Mouse (Mus musculus) layer of hippocampus, adult 18-20 months (tissue): ENCODE data around the gene Cwc25. TPM values are rescaled to one million over a fixed set of nuclear protein-coding genes. Genes with fewer than 3 reads are reported as not detected.

Experiments
- DNase-seq, 2 experiments: peaks; one replicate each; pipeline ENCODE4 v3.0.0; 2022; ENCODE audit warnings: low spot score in 2 of 2
- total RNA-seq, 2 experiments: library from RNA; stranded (reverse); gene quantifications; 2 replicates each; pipeline ENCODE4 v1.2.3; 2021

The Cwc25 gene
- total RNA-seq, 2 experiments from 2014 or later: 18.6 to 23.2 TPM

DNA sequence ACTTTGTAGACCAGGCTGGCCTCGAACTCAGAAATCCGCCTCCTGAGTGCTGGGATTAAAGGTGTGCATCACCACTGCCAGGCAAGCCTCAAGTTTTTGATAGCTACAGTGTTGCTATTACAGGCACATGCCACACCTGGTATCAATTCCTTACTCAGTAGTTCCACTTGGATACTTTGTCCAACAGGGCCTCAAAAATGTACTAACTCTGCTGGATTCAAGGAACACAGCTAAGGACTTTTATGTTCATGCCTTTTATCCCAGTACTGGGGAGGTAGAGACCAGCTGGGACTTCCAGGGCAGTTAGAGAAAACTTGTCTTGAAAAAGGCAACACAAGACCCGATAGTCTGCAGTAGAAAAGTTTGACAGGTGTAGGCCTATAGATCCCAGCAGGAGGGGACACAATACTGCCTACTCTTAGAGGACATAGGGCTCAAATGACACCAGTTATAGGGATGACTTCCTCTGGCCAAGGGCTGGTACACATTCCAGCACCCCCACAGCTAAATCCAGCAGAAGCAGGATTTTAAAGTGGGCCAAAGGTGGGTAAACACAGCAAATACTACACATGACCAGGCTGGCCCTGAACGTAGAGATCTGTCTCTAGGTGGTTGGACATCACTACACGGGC lies 10.3 kb upstream of the Cwc25 start:
- no peak for DNase-seq

DNA sequence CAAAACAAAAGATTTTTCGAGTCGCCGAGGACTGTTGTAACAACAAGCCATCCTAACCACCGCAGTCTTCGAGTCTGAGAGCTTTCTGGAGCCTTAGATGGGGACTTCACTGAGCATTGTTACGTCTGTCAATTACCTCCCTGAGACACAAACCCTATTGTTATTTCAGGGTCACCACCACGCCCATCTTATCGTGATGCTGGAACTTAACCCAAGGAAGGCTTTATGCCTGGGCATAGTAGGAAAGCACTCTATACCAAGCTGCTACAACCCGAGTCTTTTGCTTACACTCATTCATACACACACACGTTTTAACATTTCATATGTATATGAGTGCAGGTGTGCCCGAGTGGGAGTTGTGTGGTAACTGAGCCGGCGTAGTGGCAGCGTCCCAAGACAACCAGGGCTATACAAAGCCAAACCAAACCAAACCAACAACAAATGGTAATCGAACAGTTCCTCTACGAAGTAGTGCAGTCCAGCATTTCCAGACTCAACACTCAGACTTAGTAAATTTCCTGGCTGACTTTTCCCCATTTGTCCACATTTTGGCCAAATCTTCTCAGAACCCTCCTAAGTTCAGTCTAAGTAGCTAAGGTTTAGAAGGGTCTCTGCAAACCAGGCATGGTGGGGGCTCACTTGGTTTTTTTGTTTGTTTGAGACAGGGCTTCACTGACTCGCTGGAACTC lies 9.6 kb upstream of the Cwc25 start, which contains the start of gene 1700001P01Rik:
TSS of gene 1700001P01Rik (minus strand) at position 111 of the 689 bp plus-strand sequence.
- DNase-seq: no peak

DNA sequence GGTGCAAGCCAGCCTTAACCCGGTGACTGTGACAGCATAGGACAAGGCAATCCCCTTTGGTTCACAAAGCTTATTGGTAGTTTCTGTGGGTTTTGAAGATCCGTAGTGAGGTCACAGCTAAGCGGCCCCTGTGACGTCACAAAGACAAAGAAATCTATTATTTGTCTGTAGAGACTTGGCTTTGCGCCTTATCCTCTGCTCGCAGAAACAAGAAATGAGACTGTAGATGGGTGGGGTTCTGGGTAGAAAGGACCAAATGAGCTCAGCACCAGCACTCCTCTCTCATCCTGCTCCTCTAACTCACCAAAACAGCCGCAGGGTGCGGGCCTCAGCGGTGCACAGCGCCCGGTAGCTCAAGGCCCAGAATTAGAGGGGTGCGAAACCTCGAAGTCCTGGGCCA lies 8.8 kb upstream of the Cwc25 start:
- no peak for DNase-seq

DNA sequence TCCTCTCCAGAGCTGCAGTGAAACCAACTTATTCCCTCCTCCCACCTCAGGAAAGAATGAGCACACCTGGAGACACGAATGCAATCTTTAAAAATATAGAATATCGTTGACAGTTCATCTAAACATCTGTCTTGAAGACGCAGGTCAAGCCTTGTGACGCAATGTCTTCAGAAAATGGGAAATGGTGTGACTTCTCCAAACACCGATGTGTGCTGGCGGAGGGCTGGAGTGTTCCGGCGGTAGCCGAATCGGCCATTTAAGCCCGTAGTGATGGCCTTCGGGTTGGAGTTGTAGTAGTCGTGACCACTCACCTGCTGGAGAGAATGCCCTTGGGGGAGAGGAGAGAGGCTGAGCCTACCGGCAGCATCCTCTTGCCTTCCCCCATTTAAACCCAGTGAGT lies 5.1 kb upstream of the Cwc25 start:
- DNase-seq: no peak

DNA sequence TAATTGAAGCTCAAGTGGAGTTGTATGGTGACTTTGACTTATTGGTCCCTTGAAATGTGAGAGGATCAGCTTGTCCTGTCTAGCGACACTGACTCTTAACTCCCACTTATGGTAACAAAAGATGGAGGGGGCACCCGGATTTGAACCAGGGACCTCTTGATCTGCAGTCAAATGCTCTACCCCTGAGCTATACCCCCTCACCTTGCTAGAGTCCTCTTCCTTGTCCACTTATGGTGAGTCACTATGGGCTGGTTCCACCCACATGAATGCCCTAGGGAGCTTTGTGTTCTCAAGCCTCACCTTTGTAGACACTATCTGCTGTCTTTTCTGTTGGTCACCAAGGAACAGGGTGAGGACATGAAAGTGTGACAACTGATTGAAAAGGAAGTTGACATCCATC lies 3.3 kb upstream of the Cwc25 start:
- DNase-seq: no peak

DNA sequence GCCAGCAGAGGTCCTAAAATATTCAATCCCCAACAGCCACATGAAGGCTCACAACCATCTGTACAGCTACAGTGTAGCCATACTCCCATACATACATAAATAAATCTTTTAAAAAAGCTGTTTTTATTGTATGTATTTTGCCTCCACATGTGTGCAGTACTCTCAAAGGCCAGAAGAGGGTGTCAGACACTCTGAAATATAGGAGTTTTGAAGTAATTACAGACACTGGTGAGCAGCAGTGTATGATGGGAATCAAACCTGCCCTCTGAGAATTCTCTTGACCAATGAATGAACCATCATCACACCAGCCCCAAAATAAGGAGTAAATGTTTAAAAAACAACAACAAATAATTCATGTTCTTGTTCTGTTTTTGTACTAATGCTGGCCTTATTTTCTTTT lies 4.7 kb downstream of the Cwc25 start:
- no peak for DNase-seq

DNA sequence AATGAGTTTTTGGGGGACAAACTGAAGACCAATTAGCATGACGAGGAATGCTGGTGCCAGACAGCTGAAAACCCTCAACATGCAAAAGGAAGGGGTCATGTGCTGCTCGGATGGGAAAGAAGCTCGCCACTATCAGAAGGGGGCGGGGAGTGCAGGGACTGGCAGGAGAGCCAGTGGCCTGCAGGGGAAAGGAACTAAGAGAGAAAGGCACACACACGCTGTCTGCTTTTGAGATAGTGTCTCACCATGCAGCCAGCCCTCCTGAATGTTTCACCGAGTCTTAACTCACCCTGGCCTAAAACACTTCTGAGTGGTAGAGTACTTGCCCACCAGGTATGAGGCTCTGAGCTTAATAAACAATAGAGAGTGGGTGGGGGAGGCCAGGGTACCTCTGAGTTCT lies 7.4 kb downstream of the Cwc25 start:
- no peak for DNase-seq

DNA sequence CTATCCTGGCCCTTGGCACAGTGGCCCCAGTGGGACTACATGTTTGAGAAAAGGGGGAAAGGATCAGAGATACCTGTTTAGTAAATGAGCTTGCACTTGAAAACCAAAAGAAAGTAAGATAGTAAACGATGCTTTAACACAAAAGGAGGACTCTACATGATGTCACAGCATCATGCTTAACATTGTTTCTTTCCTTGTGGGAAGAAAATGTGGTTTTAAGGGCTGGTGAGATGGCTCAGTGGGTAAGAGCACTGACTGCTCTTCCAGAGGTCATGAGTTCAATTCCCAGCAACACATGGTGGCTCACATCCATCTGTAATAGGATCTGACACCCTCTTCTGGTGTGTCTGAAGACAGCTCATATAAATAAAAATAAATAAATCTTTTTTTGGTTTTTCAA lies 8.2 kb downstream of the Cwc25 start:
- no peak for DNase-seq

DNA sequence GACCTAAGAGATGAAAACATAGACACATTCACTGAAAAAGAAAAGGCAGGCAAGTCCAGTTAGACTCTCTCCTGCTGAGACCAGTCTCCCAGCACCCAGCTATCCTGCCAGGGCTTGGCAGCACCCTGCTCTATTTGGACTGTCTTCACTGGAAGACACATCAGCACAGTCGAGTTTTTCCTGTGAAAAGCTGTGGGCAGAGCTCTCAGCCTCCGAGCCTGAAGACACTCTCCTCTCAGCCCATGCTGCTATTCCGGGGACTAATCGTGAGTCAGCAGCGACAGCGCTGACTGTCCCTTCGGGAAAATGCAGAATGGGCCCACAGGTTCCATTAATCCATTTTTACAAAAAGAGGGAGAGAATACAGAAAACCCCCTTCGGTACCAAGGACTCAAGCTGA lies 13.1 kb downstream of the Cwc25 start:
- DNase-seq: no peak

DNA sequence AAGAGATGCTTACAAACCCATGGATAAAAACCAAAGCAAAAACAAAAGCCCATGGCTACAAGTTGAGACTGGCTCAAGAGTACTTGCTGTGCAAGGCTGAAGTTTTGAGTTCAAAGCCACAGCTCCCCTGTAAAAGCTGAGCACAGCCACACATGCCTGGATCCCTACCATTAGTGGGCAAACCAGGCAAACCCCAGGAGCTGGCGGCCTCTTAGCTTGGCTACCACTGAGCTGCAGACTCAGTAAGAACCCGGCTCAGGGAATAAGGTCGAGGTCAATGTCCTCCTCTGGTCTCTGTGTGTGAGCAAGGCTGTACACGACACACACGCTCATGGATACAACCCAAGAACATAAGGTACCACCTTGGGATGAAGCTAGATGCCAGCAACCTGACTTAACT lies 17.9 kb downstream of the Cwc25 start:
- DNase-seq: no peak

DNA sequence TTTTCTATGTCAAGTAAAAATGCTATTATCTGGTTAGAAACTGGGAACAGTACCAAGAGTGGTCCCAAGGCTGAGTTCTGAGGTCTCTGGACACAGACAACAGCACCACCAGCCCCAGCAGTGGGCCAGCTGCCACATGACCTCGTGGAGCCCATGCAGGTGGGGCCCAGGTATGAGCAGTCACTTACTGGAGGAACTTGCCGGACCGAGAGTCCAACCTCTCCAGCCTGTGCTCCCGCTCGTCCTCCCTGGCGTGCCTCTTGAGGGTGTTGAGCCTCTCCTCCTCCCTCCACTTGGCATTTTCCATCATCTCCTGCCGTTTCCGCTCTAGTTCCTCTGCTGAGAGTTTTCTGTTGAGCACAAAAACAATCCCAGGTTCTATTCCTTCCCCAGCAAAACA lies 18.6 kb downstream of the Cwc25 start:
- no peak for DNase-seq

DNA sequence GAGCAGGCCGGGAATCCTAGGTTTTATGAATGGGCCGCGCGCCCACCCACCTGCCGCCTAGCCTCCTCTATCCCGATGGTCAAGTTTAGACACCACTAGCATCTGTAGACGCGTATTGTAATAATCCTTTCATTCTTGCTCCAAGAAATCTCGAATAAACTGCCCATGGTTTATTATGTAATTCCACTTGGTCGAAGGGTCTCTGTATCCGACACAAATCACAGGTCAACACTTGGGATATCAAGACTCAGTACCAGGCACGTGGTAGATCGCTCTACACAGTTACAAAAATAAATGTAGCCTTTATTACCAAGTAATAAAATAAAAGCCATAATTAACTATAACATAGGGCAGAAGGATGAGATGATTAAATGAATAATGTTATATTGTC lies 21.0 kb downstream of the Cwc25 start:
- no peak for DNase-seq

DNA sequence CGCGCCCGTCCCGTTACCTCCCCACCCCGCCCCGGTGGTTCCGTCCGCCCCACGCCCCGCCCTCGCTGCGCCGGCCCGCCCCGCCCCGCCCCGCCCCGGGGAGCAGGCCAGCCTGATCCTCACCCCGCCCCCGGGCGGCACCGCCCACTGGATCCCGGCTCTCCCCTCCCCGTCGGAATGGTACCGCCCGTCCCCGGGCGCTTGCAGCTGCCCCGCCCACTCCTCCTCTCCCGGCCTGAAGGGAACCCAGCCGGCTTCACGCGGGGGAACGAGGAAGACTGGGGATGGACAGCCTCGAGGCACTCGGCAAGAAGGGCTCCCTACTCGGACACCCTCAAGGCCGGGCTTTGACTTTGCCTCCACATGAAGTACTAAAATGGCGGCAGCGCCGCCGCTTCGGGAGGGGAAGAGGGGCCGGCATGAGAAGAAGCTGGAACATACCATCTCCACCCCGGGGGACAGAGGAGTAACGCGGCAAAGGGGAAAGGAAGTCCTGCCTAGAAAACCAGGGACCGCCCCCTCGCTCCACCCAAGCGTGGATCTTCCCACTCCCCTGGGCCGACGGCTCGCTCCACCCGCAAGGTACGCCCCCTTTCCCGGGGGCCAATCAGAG lies 21.5 kb downstream of the Cwc25 start:
- DNase-seq: peak; percentile 98 to 99

DNA sequence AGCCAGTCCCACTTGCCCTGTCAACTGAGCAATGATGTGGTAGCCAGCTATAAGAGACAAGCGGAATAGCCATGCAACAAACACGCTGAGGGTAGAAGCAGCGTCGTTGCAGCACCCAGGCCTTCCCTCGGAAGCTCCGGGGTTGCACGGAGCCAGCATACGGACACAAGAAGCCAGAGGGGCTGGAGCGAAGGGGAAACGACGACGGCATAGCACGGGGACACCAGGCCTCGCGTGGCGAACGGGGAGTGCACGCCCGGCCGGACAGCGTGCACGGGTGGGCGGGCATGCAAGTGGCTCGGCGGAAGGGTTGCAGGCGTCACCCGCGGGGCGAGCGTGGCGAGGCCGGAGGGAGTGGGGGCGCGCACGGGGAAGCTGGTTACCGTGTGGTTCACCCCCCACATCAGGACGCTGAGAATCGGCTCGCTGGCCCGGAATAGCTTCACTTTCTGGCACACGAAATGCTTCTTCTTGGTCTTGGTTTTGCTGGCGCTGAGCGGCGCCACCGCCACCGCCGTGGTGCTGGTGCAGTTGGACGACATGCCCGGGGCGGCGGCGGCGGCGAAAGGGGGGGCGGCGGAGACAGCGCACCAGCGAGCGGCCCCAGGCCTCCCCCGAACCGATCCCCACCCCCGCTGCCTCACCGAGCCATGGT lies 22.2 kb downstream of the Cwc25 start, which contains the start of gene Pip4k2b:
TSS of gene Pip4k2b (minus strand) at position 642 of the 655 bp plus-strand sequence.
- peak in 1 of 2 experiments; percentile 29 for DNase-seq

DNA sequence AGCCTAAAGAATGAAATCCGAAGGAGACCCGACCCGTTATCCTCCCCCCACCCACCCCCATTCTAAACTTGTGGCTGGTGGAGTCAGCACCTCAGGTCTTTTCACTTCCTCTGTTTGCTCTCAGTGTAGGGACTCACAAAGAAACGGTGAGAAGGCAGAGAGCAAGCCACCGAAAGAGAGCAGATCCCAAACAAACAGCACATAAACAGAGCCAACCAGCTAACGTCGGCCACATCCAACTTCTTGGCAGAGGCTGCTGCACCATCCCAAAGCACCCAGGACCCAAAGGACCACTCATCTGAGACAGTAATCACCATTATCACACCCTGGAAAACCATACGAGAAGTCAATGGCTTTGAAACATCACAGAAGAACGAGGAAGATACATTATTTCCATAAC lies 22.9 kb downstream of the Cwc25 start:
- no peak for DNase-seq

DNA sequence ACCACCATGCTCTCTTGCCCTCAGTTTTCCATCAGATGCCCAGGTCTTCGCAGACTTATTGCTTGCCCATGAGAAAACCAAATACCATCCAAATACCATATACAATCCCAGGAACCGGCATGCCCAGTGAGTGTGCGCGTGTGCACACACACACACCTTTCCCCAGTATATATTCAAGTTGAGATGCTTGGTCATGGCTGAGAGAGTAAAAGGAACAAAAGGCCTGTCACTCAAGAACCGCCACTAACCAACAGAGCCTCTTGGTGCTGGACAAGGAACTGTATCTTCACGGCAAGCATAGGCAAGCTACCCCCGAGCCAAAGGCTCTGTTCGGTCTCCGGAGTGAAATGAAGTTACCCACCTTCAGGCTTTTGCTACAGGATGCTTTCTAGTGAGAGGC lies 23.8 kb downstream of the Cwc25 start:
- DNase-seq: no peak

DNA sequence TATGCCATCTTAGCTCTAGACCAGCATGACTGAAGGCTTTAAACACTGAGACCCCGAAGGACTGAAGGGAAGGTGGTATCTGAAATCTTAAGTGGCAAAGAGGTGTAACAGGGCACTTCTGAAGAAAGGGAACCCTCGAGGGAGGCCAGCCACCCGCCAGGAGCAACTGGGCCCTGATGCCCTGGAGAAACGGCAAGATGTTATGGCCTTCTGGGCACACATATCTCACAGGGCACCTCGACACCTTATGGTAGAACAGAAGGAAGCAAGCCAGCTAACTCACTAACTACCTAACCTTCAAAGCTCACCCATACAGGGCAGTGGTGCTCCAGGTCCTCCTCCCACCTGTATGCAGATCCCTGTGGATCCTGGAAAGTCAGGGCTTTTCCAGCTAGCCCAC lies 24.2 kb downstream of the Cwc25 start:
- DNase-seq: no peak

DNA sequence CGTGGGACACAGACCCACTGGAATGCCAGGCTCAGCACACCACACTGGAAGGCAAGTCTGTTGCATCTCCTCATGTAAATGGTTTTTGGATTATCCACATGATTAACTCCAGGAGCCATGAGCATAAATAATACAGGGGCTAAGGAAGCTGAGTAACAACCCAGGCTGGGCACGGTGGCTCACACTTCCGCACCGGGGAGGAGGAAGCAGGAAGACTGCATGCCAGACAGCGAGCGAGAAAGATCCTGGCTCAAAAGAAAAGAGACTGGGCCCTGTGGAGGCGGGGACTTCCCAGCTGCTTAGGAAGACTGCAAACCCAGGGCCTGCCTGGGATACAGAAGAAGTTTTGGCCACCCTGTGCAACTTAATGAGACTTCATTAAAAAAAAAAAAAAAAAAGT lies 26.2 kb downstream of the Cwc25 start:
- peak in 1 of 2 experiments; percentile 42 for DNase-seq

DNA sequence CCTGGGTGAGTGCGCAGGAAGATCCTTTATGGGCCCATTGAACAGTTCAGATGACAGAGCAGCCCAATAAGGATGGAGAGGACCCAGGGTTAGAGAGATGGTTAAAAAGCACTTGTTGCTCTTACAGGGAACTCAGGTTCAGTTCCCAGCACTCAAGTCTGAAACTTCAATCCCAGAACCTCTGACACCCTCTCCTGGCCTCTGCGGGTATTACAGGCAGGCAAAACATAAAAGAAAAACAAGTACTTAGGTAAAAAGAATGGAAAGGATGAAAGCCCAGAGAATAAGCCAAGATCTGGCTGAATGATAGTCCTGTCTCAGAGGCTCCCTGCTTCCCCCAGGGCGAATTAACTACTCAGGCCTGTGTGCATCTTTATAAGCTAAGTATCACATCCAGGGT lies 27.2 kb downstream of the Cwc25 start:
- no peak for DNase-seq

DNA sequence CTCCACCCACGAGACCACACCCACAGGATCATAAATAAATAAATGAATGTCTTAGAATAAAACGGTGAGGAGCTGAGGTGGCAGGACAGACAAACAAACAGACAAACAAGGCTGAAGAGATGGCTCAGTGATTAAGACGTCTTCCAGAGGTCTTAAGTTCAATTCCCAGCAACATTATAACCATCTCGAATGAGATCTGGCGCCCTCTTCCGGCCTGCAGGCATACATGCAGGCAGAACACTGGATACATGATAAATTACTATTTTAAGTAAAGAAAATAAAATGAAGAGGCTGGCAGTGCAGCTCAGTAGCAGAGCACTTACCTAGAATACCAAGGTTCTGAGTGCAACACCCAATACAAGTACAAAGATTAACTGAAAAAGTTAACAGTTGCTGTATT lies 27.7 kb downstream of the Cwc25 start:
- DNase-seq: no peak

DNA sequence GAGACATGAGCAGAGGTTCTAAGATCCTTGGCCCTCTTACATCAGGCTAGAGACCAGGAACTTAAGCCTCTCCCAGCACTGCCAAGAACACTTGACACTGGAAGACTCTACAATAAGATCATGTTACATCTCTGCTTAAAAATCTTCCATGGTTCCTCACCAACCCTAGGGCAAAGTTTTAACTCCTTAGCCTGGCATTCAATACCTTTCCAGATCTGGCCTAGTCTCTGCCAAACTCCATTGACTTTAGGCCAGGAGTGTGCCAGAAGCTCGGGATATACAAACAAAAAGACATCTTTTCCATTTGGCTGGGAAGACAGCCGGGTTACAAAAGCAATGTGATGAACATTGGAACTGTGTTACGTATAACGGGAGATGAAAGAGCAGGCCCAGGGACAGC lies 28.8 kb downstream of the Cwc25 start:
- DNase-seq: no peak

DNA sequence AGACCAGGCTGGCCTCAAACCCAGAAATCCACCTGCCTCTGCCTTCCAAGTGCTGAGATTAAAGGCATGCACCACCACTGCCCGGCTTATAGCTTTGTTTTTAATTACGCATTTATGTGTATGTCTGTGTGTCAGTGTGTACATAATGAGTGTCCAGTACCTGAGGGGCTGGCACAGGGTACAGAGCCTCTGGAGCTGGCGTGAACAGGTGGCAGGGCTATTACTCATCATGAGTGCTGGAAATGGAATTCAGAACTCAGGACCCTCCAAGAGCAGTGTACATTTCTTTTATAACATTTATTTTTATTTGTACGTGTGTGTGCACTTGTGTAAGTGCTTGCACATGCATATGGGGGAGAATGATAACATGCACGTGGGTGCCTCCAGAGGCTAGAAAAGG lies 29.7 kb downstream of the Cwc25 start:
- DNase-seq: no peak
